Mouse (Mus musculus): ENCODE data around the gene Lrrc30.

DNA sequence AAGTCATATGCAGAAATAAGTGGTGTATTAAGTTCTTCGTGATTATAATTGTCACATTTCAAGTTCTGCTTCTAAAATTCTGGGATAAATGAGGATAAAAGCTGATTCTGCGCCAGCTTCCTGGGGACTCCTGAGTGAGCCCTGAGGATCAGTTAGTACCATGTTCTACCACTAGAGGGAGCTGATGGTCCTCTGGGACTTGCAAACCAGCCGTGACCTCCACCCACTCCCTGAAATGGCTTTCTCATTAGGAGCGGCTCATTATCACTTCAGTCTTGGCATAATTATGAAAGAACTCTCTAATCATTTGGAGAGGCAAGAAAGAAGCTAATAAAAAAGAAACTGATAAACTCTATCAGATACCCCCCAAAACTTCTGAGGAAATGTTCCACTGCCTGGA is 19.0 kb upstream of the Lrrc30 start:
- TF ChIP-seq GATA1 (IDR thresholded peaks at IDR 0.05; ENCODE audit: low read length) = no peak
- TF ChIP-seq TAL1 (IDR thresholded peaks at IDR 0.05; ENCODE audit: low read length) = no peak

Measured in erythroblast, embryonic 14.5 days (primary cell).